Mouse (Mus musculus): ENCODE measurements around the gene Tecta.

The Tecta gene

DNA sequence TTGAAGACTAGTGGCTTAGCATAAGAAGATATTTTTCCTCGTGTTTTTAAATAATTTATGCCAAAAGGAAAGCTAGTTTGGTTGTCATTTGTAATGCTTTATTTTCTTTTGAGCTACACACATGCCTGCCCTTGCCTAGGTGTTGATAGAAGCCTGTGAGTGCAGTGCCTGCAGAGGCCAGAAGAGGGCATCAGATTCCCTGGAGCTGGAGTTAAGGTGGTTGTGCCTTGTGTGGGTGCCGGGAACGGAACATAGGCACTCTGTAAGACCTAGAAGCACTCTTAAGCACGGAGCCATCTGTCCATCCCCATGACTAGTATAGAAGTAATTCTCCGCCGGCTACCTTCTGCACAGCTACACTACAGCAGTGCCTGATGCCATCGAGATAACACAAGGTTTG is 79.1 kb downstream of the Tecta start:
- no peak for DNase-seq (ENCODE audit: extremely low spot score)

DNA sequence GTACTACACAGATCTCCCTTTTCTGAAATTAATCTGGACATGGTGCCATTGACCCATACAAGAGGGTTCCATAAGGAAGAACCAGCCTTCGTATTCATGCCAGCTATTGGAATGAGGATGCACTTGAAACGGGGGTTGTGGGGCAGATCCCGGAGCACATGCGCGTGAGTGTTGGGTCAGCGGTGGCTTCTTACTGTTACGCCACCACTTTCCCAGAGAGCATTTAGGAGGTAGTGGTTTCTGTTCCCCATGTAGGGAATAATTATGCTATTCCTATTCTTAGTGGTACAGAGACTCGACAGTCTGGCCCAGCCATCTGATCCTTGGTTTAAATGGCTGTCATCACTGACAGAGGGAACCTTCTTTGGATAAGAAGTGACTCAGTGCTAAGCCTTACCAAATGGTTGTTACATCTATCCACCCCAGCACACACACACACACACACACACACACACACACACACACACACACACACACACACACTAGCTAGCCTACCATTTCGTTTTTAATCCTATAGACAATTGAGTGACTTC is 81.2 kb downstream of the Tecta start:
- no peak for DNase-seq (ENCODE audit: extremely low spot score)

DNA sequence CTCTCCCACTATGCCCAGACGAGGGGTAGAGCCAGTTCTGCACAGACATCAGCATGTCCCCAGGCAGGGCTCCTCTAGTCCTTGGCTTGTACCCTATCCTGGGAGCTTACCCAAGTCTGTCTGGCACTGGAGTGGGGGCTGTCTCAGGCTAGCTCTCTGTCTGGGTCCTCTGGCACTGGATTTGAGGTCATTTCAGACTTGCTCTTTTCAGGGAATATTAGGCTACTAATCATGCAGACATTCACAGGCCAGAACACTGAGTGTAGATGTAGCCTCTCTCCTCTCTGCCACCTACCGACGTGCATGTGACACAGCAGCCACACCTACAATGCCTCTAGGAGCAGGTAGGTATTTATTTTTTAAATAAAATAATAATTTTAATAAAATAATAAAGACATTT is 82.4 kb downstream of the Tecta start:
- DNase-seq (ENCODE audit: extremely low spot score) = no peak

DNA sequence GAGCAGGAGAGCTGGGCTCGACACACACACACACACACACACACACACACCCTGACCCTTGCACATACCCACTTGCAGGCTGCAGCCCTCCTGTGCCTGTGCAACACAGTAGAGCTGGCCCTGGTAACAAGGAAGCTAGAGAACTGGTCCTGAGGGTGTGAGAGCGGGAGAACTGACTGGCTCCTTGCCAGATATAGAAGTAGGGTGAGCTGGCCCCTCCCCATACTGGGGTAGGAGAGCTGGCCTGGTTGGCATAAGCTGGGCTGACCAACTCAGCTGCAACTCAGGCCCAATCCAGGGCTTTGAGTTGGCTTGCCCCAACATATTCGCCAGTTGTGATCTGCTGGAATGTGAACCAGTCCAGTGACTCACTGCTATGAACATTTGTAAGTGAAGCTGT is 83.9 kb downstream of the Tecta start:
- DNase-seq (ENCODE audit: extremely low spot score) = no peak

DNA sequence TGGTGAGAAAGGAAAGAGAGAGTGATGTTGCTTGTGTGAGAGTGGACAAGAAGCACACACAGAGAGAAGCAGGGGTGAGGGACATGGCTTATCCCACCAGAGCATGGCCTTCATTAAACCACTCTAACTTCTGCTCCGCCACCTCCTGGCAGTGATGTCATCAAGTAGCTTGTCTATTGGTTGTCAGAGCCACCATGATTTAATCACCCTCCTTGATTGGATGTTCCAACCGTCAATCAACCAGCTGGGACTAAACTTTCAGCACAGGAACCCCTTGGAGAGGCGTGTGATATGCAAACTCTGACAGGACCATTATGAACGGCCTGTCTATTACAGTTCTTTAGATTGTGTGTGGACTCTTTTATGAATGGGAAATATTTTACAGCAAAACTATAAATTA is 84.8 kb downstream of the Tecta start:
- peak; percentile 33 for DNase-seq (ENCODE audit: extremely low spot score)

DNA sequence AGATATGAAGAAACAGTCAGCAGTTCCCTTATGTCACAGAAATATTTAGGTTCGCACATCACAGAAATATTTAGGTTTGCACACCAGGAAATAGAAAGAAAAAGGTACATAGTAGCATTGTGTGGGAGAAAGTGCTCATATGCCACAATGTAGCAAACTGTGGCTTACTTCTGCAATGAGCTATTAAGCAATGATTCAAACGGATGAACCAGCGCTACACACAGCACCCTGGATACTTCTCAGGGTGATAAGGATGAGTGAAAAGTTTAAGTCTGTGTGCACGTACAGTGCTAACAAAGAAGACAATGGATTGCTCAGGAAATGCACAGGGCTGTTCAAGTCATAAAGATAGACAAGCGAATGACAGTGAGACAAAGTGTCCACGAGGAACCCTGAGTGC is 85.3 kb downstream of the Tecta start:
- DNase-seq (ENCODE audit: extremely low spot score) = no peak

DNA sequence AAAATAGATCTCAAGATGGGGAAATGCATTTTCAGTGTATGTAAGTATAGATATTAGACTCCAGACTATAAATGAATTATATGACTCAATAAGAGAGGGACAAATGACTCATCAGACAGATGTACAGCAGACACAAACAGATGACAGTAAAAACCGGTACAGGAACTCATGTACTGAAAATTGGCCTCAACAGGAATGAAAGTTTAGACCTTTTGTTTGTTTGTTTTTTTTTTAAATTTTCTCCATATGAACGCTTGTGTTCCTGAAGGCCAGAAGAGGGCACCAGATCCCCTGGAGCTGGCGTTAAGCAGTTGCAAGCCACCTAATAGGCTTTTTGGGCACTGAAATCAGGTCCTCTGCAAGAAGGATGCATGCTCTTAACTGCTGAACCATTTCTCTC is 85.9 kb downstream of the Tecta start:
- no peak for DNase-seq (ENCODE audit: extremely low spot score)

DNA sequence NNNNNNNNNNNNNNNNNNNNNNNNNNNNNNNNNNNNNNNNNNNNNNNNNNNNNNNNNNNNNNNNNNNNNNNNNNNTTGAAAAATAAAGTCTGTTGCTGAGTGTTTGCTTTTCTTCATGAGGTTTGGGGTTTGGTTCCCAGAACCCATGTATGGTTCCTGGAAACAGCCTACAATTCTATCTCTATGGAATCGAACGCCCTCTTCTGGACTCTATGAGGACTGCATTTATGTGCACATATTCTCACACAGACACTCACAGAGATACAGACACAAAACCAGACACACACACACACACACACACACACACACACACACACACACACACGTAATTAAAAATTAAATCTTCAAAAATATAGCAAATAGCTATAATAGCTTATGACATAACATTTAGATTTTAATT is 88.4 kb downstream of the Tecta start:
- no peak for DNase-seq (ENCODE audit: extremely low spot score)

DNA sequence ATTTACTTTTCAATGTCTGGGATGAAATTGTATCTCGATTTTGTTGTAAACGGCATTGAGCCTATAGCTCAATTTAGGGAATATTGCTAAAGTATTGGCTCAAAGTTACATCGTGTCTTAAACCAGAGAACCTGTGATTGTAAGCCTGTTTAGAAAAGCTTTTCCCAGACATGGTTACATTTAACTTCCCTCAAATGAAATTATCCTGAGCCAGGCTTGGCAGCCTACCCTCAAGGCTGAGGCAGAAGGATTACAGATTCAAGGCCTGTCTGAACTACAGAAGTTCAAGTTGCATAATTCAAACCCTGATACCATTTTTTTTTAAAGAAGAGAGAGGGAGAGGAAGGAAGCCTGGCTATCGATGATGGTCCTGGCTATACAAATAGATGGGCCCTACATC is 95.8 kb downstream of the Tecta start:
- DNase-seq (ENCODE audit: extremely low spot score) = no peak

DNA sequence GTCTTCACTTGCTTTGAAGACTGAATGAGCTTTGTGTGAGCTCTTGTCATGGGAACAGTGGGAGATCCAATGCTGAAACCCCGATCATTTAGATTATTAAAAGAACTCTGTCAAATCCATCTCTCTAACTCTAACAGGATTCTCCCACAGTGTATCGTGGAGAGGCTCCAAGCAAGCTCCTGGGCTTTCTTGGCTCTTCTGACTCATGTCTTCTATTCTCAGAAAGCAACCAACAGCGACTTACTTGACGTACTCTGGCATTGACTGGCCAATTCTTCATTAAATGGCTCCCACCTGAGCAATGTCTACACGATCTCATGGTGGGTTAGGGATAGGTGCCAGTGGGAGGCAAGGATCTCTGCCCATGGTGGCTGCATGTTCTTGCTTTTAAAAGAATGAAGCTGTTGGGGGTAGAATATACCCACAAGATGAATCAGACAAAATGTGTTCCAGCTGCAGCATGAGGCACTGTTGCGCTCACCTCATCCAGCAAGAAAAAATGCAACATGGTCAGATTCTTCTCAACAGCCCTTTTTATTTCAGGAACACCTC is 98.6 kb downstream of the Tecta start:
- no peak for DNase-seq (ENCODE audit: extremely low spot score)

DNA sequence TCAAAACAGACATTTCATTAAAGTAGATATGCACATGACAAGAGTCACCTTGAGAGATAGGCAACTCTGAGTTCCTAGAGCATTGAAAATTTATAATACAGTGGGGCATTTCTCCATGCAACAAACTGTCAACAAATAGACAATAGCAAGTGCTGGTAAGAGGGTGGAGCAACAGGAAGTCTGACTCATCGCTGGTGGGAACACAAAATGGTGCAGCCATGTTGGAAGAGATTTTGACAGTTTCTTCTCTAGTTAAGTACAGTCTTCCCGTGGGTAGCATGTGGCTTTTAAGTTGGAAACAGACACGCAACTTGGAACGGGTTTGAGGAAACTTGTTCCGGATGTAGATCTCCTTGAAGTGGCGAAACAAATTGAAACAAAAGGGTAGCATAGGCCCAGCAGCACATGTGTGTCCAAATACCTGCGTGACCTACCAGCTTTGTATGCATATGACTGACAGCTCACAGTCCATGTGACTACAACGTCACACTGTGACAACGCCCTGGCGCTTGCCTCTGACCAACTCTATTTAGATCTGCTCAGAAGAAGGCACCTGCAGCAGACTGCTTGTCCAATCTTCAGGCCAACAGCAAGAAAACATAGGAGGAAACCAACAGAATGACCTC is 103.3 kb downstream of the Tecta start:
- DNase-seq (ENCODE audit: extremely low spot score) = no peak

DNA sequence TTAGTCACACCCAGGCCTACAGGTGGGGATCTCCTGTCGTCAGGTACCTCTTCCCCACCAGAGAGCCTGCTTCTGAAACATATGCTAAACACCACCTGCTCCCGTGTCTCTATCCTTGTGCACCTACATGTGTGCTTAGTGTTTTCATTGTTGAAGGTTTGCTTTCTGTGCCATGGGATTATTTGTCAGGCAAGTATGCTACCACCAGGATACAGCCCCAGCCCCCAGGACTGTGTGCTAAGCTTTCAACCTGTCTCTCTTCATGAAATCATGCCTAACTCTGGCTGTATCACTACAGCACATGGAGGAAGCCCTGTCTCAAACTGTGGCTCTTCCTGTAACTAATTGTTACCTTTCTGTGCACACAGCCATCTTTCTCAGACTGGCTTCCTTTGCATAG is 105.6 kb downstream of the Tecta start:
- DNase-seq (ENCODE audit: extremely low spot score) = no peak

DNA sequence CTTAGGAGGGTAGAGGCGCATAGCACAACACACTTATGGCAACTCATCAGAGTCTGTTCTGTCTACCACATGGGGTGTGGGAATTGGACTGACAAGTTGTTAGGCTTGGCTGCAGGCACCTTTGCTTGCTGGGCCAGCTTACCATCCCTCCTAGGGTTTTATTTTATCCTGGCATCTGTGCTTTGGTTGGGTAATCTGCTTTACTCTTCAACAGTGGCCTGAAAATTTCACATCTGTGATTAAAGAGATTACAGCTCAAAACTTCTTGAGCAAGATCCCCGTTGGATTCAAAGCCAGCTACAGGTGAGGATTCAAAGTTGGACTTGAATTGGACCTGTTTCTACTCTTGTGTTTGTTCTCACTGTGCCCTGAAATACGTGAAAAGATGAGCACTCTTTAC is 106.1 kb downstream of the Tecta start:
- DNase-seq (ENCODE audit: extremely low spot score) = no peak

DNA sequence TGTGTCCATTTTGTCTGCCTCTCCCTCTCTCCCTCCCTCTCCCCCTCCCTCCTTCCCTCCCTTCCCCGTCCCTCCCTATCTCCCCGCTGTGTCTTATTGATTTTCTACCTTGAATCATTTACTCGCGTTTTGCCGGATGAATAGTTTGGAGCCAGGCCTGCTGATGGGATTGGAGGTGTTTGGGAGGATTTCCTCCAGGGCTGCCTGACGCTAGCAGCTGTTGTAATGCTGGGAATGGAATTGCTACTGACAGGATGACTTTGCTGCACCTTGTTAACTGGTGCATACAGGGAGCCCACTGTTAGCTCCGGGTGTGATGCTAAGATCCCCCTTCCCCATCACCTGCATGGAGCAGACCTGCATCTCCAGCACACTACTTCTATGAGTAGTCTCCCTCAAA is 106.7 kb downstream of the Tecta start:
- no peak for DNase-seq (ENCODE audit: extremely low spot score)

DNA sequence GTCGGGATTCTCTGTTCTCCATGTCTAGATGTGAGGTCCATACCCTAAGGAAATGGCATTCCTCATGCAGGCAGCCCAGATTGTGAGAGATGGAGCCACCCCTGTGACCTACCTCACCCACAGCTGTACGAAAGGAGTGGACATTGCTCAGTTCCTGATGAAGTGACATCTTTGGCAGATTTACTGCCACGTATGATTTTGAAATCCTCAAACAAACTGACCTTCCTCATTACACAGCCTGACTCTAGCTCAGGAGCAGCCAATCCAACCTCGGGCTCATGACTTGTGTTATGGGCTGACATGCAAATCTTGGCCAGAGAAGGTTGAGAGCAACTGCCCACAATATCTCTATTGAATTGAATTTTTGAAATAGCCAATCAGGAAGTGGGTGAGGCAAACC is 120.1 kb downstream of the Tecta start:
- no peak for DNase-seq (ENCODE audit: extremely low spot score)
